Mouse (Mus musculus): ENCODE results near the gene Celf2.

Gene Celf2

DNA sequence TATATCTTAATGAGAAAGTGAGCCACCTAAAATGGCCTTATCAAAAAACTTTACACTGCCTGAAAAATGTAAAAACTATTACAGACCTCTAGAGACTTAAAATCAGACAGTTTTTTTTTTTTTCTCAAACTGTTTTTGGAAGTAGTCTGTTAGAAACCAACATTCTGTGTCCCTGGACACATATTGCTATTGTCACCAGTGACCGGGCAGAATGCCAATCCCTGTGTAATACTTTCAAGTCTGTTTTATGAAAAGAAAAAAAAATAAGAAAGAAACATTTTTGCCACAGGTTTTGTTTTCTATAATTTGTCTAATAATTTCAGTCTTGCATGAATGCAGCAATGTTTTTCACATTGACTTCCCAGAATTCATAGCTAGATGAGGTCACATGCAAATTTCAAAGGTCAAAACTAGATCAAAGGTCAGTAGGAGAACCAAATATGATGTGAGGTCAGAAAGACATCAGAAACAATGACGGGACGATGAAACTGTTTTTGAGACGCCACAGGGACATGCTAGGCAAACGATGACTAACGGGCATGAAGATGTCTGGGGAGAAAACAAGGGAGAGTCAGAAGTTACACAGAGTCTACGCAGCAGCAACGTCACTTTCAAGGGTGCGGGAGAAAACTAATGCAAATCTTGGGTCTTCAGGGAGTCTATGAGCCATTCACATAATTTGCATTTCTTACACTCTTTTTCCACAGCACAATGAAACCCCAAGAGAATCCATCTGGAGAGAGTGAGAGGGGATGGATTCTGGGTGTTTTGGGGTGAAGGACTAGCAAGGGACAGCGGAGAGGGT is 964.0 kb downstream of the Celf2 start:
- peak; percentile 22 for DNase-seq (ENCODE audit: low read depth)

DNA sequence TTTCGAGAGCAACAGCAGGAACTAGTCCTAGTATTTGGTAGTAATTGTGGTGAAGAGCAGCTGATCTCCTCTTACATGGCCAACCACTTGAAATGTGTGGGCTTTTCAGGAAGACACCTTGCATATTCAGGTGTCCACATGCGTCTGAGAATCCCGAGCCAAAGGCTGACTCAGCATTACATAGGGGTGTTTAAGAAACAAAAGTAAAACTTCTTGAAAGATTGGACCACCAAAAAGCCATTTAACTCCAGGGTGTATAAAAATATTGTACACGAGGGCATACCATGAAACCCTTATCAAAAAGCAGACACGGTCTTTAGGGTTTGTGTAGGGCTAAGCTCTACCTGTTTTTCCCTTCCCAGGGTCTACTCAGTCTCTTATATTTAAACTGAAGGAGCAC is 965.7 kb downstream of the Celf2 start:
- DNase-seq (ENCODE audit: low read depth): no peak

DNA sequence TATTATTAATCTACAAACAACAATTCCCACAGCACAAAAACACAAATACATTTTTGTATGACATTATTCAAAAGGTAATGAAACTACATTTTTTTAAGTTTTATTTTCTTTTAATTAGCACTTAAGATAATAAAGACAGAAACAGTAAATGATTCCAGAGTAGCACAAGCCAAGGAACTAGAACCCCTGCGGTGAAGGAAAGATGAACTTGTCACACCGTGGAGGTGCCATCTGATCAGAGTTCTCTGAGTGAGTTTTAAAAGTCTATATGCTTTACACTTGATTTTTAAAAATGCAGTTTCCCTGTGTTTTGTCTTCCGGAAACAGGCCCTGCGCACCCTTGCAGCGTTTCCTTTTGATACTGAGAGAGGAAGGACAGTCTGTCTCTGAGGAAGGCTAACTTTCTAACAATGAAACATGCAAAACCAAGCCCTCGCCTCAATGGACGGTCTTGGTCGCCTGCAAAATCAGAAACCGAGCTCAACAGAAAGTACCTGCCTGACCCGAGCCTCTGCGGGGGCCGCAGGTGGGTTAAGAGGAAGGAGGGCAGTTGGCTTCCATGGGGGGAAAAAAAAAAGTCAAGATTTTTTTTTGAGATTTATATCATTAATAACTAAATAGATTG is 966.7 kb downstream of the Celf2 start:
- no peak for DNase-seq (ENCODE audit: low read depth)

DNA sequence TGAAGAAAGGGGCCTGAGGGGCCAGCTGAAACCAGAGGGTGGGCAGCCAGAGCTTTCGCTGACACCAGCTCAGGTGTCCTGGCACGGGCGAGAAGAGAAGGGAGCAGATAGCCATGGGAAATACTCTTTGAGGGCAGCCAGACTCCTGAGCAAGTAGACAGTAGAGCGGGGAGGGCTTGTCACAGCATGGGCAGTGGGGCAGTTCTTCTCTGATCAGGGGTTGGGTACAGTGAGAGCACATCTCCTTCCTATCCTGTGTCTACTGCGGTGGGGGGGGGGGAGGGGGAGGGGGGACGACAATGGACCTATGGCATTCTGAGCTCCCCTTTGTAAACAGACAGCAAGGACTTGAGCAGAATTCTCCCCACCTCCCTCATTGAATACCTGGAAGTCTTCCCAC is 968.5 kb downstream of the Celf2 start:
- no peak for DNase-seq (ENCODE audit: low read depth)

DNA sequence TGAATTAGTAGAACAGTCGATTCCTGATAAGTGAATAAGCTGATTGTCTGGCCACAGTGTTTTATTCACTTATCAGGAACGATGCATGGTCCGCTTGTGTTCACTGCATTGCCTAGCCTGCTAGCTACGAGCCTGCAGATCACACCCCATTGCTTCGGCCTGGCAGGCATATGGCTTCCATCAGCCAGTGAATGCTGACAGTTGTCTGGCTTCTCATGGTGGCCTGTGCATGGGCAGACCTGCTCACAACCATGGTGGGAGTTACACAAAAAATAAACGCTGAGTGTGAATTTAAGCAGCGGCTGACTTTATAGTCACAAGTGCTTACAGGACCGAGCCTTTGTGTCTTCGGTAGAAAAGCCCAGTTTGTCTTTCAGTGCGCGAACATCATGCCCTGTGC is 969.3 kb downstream of the Celf2 start:
- no peak for DNase-seq (ENCODE audit: low read depth)

DNA sequence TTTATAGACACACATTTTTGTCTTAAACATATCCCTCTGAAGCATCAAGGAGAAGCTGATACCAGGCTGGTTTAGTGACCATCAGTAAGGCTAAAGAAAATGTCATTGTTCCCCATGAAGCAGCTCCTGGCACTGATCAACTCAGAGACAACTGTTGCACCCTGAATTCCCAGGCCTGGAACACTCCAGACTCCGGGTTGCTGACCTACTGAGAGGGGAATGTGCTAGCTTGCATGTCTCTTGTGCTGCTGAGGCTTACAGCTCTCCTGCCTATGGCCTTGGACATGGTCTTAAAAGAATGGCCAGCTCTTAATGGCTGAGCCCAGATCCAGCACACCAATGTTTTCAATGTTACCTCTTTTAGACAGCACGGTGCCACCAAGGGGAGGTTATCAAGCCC is 970.9 kb downstream of the Celf2 start:
- DNase-seq (ENCODE audit: low read depth): no peak

DNA sequence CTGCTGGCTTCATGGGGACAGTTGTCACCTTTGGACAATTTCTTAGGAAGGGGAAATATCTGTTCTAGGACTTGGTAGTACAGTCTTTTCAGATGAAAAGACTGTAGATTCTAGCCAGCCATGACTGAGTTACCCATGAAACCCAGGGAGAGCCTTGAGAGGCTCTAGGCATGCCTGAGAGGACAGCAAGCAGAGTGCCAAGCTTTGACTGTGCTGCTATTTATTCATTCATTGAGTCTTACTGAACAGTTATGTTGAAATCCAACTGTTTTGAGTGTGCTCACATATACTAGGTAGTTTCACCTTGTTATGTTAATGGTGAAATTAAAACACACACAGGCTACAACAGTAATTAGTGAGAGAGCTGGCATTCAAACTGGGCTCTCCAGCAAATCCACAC is 971.3 kb downstream of the Celf2 start:
- DNase-seq (ENCODE audit: low read depth): no peak

DNA sequence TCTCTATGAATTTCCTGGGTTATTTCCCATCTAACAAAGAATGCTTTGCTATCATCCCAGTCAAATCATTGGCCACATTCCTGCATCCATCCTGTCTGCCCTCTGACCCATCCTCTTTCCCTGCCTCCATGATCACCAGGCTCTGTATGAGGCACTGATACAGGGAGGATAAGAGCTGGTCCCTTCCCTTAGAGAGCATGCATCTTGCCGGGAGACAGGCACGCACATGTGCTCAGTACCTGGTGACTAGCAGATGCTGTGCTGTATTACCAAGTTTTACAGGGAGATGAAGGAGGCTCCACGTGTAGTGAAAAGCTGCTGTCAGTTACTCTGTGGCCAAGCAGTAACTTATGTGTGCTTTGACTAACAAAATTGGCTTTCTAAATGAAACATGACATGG is 972.0 kb downstream of the Celf2 start:
- DNase-seq (ENCODE audit: low read depth): no peak

DNA sequence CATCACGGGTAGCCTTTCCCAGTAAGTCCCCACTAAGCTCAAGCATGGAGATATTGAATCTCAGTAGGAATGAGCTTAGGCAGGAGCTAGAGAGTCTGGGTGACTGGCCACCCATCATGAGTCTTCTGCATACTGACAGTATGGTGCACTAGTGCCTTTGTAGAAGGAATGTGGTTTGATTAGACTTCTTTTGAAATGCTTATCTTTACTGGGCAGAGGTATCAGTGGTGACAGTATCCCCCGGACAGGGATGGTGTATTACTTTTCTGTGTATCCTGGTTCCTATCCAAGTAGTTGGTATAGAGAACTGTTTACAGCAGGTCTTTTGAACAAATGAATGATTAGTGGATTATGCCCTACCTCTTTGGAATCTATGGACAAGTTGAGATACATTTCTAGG is 973.0 kb downstream of the Celf2 start:
- DNase-seq (ENCODE audit: low read depth): no peak

DNA sequence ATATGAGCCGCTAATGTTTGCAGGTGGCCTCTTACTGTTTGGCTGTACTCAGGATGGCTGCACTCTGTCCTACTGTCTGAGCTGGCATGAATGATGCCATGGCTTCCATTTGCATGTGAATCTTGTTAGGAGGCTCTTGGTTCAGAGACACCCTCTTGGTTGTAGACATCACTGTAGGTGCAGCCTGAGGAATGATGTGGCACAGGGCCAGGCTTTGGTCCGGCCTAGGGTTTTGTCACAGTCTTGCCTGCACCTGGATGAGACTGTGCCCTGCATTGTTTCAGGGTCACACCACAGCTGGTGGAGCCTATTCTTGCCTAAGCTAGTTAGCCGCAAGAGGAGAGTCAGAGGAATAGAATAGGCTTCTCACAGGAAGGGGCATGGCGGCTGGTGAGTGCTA is 977.0 kb downstream of the Celf2 start:
- DNase-seq (ENCODE audit: low read depth): no peak

DNA sequence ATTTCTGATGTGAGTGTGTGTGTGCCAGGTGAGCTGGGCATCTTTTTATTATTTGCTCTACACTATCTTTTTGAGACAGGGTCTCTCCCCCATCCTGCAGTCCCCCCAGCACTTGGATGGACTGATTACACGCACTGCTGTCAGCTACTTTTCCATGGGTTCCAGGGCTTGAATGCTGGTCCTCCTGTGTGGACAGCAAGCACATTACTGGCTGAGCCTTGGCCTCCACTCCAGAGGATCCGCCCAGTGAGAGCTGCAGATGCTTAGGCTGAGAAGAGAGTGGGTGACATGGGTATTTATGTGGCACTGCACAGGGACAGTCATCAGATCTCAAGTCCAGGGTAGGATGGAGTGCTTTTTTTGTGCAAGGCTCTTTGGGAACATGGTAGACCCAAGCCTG is 981.3 kb downstream of the Celf2 start:
- no peak for DNase-seq (ENCODE audit: low read depth)

DNA sequence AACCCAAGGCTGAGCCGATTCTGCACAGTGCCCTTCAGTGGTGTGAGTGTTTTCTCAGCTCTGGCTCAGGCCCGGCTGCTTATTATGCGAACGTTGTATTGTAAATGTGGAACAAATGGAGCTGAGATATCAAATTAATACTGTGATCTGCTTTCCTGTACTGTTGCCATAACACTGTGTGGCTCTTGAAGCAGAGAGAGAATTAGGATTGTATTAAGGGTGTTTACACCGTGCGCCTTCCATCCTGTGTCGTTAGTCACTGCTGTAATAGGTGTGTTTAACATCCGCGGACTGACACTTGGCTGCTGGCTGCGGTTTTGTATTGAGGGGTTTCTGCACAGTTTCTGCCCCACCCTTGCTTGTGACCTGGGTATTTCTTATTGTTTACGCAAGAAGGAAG is 982.5 kb downstream of the Celf2 start:
- no peak for DNase-seq (ENCODE audit: low read depth)

DNA sequence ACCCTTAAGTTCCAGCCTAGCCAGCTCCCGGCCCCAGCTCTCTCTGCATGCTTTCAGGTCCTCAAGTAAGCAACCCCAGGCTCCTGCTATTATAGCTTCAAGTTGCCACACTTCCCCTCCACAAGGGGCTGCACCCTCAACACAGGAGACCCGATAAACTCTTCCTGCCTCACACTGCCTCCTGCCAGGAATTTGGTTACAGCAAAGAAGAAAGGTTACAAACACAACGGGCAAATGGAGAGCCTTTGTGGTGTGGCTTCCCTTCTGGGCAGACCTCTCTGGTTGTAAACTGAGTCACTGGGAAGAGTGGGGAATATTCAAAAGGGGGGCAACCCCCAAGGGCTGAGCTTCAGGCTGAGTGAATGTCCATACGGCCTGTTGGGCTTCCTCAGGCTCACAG is 983.1 kb downstream of the Celf2 start:
- DNase-seq (ENCODE audit: low read depth): no peak

DNA sequence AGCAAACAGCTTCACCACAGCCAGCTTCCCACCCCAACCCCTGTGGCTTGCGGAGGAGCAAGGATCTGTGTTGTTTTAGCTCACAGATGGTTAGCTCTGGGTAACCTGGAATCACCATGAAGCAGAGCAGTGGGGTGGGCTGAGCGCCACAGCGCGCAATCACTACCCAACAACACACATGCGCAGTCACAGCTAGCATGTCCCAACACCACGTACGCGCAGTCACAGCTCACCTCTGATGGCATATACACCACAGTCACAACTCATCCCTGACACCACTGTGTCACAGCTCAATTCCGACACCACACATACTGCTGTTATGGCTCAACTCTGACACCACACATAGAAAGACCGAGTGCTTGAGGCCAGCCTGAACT is 985.5 kb downstream of the Celf2 start:
- no peak for DNase-seq (ENCODE audit: low read depth)

DNA sequence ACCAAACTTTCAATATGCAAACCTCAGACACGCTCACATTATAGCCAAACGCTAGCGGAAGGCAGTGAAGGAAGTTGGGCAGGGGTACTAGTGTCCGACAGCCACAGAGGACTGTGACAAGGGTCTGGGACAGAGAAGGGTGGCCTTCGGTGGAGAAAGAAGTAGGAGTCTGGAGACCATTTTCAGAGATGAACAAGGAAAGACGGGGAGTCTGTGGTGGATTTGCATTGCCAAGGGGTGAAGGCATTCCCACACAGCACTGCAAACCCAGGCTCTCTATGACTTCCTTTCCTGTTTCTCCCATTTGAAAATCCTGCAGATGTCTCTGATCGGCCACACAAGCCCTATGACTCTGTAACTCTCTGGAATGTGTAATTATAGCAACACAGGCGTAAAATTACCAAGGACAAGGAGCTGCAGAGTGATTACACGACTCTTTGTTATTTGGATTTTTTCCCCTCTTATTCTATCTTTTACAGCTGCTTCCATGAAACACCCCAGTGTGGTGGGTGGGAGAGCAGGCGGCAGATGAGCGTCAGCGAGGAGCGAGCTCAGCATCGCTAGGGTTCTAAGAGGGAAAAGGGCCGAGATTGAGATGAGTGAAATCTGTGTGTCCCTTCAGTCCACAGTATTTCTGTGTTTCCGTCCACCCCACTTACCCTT is 986.0 kb downstream of the Celf2 start:
- DNase-seq (ENCODE audit: low read depth): no peak

DNA sequence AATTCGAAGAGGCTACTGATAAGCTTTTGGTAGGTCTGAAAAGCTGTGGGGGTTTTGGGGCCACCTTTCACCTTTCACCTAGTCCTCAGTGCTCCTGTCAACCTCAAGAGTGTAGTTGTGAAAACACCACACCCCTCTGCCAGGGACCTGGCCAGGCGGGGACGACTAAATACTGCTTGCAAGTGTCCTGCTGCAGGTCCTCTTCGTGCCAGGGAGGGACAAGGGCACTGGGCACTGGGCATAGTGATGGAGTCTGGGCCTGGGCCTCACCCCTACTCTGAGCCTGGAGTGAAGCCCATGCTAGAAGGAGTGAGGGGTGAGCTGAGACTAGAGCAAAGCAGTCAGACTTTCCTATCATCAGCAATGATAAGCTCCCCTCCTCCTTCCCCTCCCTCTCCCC is 987.0 kb downstream of the Celf2 start:
- DNase-seq (ENCODE audit: low read depth): no peak

DNA sequence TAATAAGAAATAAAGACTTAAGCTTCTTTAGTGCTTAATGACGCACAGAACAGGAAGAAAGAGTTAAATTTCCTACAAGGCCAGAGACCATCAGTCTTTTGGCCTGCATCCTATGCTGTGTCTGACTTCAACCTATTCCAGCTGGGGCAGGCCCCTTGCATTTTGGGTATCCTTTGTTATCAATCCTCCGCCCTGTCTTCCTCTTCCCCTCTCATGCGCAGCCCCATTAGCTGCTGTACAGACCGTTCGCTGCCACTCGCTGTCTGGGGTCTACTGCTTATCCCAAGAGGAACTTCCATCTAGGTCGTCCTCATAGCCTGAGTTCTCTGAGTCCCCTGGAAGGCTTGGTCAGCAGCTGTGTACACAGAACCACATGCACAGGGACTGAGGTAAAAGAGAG is 996.2 kb downstream of the Celf2 start:
- DNase-seq (ENCODE audit: low read depth): no peak

DNA sequence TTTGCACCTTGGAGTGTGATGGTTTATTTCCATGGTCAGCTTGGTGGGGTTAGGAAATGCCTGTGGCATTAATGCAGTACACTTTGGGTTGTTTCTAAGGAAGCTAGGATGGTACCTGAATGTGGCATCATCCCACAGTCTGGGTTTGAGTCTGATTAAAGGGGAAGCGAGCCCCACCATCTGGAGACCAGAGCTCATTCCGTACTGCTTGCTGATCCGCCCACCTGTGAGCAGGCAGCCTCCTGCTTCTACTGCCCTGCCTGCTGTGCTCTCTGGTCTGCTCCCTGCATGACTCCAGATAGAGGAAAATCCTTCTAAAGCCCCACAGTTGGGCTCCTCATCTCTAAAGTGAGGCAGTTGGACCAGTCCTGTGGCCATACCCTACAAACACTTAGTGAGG is 1002.3 kb downstream of the Celf2 start:
- no peak for DNase-seq (ENCODE audit: low read depth)

DNA sequence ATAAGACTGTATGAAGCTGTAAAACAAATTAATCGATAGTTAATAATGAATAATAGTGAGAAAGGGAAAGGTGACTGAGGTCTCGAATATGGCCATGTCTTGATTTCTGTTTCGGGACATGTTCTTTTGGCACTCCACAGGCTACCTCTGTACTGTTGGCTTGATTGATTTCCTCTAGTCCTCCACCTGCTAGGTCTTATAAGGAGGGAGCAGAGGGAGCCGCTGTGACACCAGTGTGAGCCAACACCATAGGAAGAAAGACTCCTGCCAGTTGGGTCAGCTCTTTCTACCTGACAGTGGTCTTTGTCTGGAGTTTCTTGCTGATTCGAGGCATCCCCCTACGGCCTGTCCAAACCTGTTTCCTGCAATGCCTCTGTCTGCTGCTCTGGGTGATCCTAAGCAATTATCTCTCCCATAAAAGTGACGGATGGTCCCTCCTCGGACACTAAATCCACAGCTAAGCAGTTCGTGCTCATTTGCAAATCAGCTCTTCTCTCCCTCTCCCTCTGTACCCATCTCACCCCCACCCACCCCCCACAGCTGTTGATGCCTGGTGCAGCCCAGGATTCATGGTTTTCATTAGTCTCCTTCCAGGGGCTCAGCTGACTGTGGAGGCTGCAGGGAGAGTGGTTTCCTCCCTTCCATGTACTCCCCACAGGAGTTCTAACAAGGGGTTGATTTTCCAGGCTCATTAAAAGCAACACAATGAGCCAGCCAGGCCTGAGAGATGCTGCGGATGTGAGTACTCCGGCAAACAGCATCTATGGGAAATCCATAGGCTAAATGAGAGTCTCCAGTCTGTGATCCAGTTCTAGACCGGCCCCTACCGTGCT is 1003.2 kb downstream of the Celf2 start:
- DNase-seq (ENCODE audit: low read depth): no peak

DNA sequence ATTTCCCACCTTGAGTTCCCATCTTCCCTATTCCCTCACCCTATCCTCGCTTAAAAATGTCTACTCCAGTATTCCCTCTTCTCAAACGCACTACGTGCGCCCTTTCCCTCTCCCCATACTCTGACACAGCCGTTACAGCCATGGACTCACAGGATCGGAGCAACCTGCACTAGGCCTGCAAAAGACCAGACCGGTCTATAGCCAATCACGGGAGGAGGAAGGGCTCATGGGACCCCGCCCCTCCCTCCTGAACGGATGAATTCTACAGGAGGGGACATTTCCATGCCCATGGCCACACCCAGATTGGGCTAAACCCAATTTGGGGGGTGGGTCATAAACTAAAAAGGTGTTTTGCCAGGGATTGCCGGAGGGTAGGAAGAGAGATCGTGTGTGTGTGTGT is 1003.8 kb downstream of the Celf2 start:
- no peak for DNase-seq (ENCODE audit: low read depth)

DNA sequence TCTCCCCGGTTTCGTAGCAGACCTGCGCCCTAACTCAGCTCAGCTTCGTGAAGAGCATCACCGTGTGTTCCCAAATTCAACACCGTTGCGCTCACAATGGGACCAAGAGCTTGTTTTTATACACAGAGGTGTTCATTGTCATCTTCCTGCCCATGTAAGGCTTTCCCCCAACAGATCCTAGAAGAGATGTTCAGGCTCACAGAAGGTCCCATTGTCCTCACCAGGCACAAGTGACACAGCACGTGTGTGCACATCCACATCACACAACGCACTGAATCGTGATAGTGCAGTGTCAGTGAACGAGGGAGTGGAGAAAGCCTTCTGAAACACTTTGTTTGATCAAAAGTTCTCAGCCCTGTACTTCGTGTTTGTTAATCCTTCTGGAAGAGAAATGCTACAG is 1011.3 kb downstream of the Celf2 start:
- no peak for DNase-seq (ENCODE audit: low read depth)

DNA sequence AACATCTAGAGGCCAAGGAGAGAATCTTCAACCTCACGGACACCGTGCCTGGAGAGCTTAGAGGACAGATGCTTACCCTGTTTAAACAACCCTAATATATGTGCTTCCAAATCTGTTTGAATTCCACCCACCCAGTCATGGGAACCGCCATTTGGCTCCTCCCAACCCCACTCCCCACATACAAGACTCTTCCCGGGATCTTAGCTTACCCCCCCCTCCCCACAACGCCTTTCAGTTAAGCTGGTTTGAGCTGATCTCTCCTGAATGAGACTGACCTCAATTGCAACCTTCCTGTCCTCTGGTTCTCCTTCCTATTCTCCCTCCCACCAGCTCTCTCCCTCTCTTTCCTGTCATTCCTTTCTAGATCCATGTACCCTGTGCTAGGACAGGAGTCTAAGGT is 1011.7 kb downstream of the Celf2 start:
- DNase-seq (ENCODE audit: low read depth): no peak

DNA sequence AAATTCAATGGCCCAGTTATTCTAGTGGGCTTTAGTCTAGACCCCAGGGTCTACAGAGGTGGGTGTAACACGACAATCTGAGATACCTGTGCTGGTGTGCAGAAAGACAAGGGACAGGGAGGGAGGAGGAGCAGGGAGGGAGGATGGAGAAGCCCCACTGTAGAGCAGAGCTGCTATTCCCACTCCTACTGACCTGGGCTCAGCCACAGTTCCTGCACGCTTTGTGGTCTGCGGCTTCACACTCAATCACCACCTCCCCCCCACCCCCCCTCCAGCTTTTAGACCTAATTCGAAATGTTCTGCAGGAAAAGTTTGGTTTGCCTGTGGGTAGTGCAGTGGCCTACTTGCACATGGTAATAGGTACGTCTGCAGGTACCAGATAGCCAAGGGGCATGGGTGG is 1015.5 kb downstream of the Celf2 start:
- DNase-seq (ENCODE audit: low read depth): peak; percentile 10

Data from 416B (cell line).